Mouse (Mus musculus): ENCODE results near the gene Spry2. TPM values are rescaled to one million over a fixed set of nuclear protein-coding genes. Genes with fewer than 3 reads are reported as not detected.

Spry2 gene
- polyA plus RNA-seq, 1 experiment from 2014 or later: 53.3 TPM

DNA sequence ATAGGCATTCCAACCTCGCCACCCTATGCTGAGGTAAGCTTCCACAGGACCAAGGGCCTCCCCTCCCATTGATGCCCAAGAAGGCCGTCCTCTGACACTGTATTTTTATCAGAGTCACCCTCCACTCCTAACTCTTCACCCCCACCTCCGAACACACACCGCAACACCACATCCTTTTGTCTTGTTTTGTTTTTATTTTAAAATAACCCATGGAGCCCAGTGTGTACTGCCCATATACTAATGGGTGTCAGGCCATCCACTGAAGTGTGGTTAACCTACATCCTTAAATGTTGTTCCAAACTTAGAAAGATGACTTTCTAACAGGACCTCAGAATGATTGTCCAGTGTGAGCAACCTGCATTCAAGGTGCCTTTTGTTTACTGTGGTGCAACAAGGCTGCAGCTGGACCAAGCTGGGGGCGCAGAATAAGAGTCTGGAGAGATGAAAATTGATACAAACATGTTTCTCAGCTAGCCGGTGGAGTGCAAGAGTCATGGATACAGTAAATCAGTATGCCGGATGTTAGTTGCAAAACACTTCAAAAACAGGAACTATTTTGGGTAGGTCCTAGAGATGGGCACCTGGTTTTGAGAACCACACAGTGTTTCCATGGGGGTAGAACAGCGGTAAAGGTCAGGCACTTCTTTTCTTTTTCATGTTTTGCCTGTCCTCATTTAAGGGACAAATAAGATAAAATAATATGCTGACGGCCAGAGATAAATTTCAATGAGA, 9.8 kb downstream of the Spry2 start:
- Histone ChIP-seq H3K4me1 (replicated peaks) (0 out of 2 replicates have a peak, but pooled peaks cover 5% of the 10 kb centered on the region), H3K9me3 (no peaks in the 10 kb centered on the region), H3K9ac (no peak overlapping the region), H3K4me2 (replicated peaks) (no peak overlapping the region), H3K27me3 (replicated peaks) (no peaks in the 10 kb centered on the region), H3K27ac (no peak overlapping the region), H3K4me3 (replicated peaks) (no peak overlapping the region), H3K36me3 (0 out of 2 replicates have a peak, but pooled peaks cover 2% of the 10 kb centered on the region)
- no peak for ATAC-seq
- 89% methylated on average over 9 of the region's 9 CpGs for WGBS

- WGBS: 89% methylated on average over 6 of the region's 6 CpGs
- no peak overlapping the region for H3K4me3 ChIP-seq (replicated peaks)
- 0 out of 2 replicates have a peak, but pooled peaks cover under 1% of the 10 kb centered on the region for H3K4me1 ChIP-seq (replicated peaks)
- no peaks in the 10 kb centered on the region for H3K27me3 ChIP-seq (replicated peaks)
- ATAC-seq: no peak
- no peak overlapping the region for H3K9ac ChIP-seq
- no peak overlapping the region for H3K27ac ChIP-seq
- H3K36me3 ChIP-seq: 0 out of 2 replicates have a peak, but pooled peaks cover 2% of the 10 kb centered on the region
- no peaks in the 10 kb centered on the region for H3K9me3 ChIP-seq
- H3K4me2 ChIP-seq (replicated peaks): no peak overlapping the region
These were observed 11.4 kb downstream of the Spry2 start for GRCm38 (mm10) chr14:105885249-105885648.

DNA sequence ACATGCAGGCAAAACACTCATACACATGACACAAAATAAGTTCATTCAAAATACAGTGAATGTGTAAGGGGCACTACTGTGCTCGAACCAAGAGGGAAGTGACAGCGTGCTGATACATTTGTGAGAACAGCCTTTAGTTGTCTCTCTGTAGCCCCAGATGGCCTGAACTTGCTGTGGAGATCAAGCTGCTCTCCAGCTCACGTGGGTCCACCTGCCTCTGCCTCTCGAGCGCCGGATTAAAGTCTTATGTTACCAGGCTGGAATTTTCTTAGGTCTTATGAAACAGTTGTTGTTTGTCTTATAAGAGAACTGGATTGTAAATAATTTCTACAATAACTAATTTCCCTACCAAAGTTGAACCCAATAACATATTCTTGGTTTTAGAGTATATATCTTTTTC, 13.4 kb downstream of the Spry2 start:
- no peak overlapping the region for H3K4me2 ChIP-seq (replicated peaks)
- no peaks in the 10 kb centered on the region for H3K9me3 ChIP-seq
- no peaks in the 10 kb centered on the region for H3K36me3 ChIP-seq
- no peak overlapping the region for H3K9ac ChIP-seq
- 89% methylated on average over 6 of the region's 6 CpGs for WGBS
- H3K4me3 ChIP-seq (replicated peaks): no peak overlapping the region
- H3K4me1 ChIP-seq (replicated peaks): no peaks in the 10 kb centered on the region
- no peak overlapping the region for H3K27ac ChIP-seq
- H3K27me3 ChIP-seq (replicated peaks): no peaks in the 10 kb centered on the region
- no peak for ATAC-seq

GRCm38 (mm10) chr14:105878359-105878758, 18.3 kb downstream of the Spry2 start:
- no peak for ATAC-seq

DNA sequence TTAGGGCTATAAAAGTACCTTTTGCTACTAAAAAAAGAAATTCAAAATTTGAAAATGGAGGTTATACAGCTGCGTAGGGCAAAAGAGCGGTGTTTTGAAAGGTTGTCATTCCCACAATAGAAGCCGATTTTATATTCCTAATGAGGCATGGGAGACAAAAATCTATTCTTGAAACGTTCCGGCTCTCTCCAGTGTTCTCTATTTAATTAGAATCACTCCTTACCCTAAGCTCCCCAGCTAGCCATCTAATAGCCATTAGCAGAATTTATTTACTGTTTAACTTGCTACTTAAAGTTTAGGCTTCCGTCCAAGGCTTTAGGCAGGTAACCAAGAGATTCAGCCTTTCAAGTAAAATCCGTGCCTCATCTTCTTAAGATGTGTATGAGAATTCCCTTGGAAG, 20.2 kb downstream of the Spry2 start:
- H3K27ac ChIP-seq: no peak overlapping the region
- H3K4me1 ChIP-seq (replicated peaks): 0 out of 2 replicates have a peak, but pooled peaks cover 4% of the 10 kb centered on the region
- no peak overlapping the region for H3K4me3 ChIP-seq (replicated peaks)
- no peak overlapping the region for H3K9ac ChIP-seq
- 81% methylated on average over 7 of the region's 7 CpGs for WGBS
- no peak overlapping the region for H3K4me2 ChIP-seq (replicated peaks)
- no peak for ATAC-seq
- no peaks in the 10 kb centered on the region for H3K9me3 ChIP-seq
- H3K27me3 ChIP-seq (replicated peaks): no peaks in the 10 kb centered on the region
- H3K36me3 ChIP-seq: no peaks in the 10 kb centered on the region

More at GRCm38 (mm10) chr14:105878359-105878758, 18.3 kb downstream of the Spry2 start:
- WGBS: 84% methylated on average over 10 of the region's 10 CpGs
- Histone ChIP-seq H3K36me3 (no peaks in the 10 kb centered on the region), H3K4me3 (replicated peaks) (no peak overlapping the region), H3K27ac (no peak overlapping the region), H3K9me3 (no peaks in the 10 kb centered on the region), H3K4me2 (replicated peaks) (no peak overlapping the region), H3K27me3 (replicated peaks) (no peaks in the 10 kb centered on the region), H3K9ac (no peak overlapping the region), H3K4me1 (replicated peaks) (no peaks in the 10 kb centered on the region)

- peak; percentile 71 for ATAC-seq
- H3K4me1 ChIP-seq (replicated peaks): 0 out of 2 replicates have a peak, but pooled peaks cover 10% of the 10 kb centered on the region
- H3K9me3 ChIP-seq: no peaks in the 10 kb centered on the region
- H3K27ac ChIP-seq: peak overlapping the region; percentile 44; the same call in 1 of the 2 replicates
- H3K4me2 ChIP-seq (replicated peaks): peak overlapping the region; percentile 23; the same call in 1 of the 2 replicates
- H3K4me3 ChIP-seq (replicated peaks): no peak overlapping the region
- H3K36me3 ChIP-seq: no peaks in the 10 kb centered on the region
- H3K9ac ChIP-seq: no peak overlapping the region
- no peaks in the 10 kb centered on the region for H3K27me3 ChIP-seq (replicated peaks)
- WGBS: 40% methylated on average over 14 of the region's 14 CpGs
These were observed 26.2 kb downstream of the Spry2 start for GRCm38 (mm10) chr14:105870370-105870936.

DNA sequence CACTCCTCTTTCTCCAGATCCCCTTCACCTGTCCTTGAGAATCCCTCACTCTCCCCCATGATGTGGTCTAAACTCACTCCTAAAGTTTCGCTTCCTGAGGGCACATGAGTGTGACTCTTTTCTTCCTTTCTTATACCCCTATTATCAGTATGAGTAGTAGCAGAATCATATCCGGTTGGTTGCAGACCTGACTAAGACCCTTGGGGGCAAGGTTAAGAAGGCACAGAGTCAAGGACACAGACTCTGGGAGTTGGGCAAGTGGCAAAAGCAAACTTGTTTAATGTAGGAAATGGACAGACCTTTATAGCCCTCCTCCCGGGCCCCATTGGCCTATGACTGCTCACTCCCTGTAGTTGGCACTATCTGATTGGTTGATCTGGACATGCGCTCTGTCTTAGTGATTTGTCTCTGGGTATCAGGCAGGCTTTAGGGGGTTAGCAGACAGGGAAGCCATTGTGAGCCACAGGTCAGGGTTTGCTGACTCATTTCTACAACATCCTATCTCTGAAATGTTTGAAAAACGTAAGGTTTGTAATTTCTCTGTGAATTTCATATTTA, 31.2 kb downstream of the Spry2 start:
- Histone ChIP-seq H3K4me3 (replicated peaks) (no peak overlapping the region), H3K27me3 (replicated peaks) (no peaks in the 10 kb centered on the region), H3K36me3 (no peaks in the 10 kb centered on the region), H3K9me3 (no peaks in the 10 kb centered on the region), H3K9ac (no peak overlapping the region), H3K27ac (no peak overlapping the region), H3K4me1 (replicated peaks) (0 out of 2 replicates have a peak, but pooled peaks cover 4% of the 10 kb centered on the region), H3K4me2 (replicated peaks) (no peak overlapping the region)
- 88% methylated on average over 5 of the region's 5 CpGs for WGBS
- ATAC-seq: no peak

- no peaks in the 10 kb centered on the region for H3K9me3 ChIP-seq
- H3K4me1 ChIP-seq (replicated peaks): no peaks in the 10 kb centered on the region
- ATAC-seq: peak; percentile 35; the same call in 1 of the 2 replicates
- H3K27me3 ChIP-seq (replicated peaks): no peaks in the 10 kb centered on the region
- no peak overlapping the region for H3K4me2 ChIP-seq (replicated peaks)
- H3K36me3 ChIP-seq: no peaks in the 10 kb centered on the region
- WGBS: 71% methylated on average over 11 of the region's 11 CpGs
- H3K27ac ChIP-seq: no peak overlapping the region
- H3K4me3 ChIP-seq (replicated peaks): no peak overlapping the region
- H3K9ac ChIP-seq: no peak overlapping the region
These were observed 34.4 kb downstream of the Spry2 start for GRCm38 (mm10) chr14:105862199-105862598.

DNA sequence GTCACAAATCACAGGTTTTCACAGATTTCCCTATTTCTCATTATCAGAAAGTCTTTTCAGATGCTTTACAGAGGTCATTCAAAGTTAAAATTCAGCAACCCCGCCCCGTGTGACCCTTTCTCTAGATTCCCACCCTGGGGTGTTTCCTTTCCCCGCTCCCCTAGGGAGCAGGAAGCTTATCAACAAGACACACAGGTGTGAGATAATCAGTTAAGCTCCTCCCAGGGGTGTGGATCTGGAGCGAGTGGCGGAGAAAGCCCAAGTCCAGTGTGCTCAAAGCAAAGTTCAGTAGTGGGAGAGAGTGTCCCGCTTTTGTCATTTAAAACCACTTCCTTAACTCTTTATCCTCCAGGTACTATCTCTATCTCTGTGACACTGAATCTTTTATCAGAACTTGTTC, 35.7 kb downstream of the Spry2 start:
- Histone ChIP-seq H3K4me1 (replicated peaks) (no peaks in the 10 kb centered on the region), H3K27ac (no peak overlapping the region), H3K4me3 (replicated peaks) (no peak overlapping the region), H3K36me3 (no peaks in the 10 kb centered on the region), H3K9ac (no peak overlapping the region), H3K9me3 (no peaks in the 10 kb centered on the region), H3K27me3 (replicated peaks) (no peaks in the 10 kb centered on the region), H3K4me2 (replicated peaks) (no peak overlapping the region)
- ATAC-seq: peak; percentile 93
- 40% methylated on average over 6 of the region's 6 CpGs for WGBS

DNA sequence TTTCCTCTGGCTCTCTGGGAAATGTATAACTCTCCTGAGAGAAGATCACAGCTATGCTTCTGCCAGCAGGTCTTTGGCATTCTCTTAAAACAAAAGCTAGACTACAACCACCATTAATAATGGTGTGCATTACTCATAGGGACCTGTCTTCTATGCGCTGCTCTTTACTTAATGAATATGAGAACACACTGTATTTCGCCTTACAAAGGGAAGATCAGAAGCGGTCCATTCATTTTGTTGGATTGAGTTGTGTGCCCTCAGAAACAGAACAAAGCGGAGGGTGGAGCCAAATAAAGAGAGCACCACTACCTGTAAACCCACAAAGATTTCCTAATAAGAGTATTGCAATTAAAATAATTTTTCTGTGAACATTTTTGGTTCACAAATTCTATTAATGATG, 36.3 kb downstream of the Spry2 start:
- H3K27me3 ChIP-seq (replicated peaks): no peaks in the 10 kb centered on the region
- H3K9me3 ChIP-seq: no peaks in the 10 kb centered on the region
- H3K36me3 ChIP-seq: no peaks in the 10 kb centered on the region
- H3K4me2 ChIP-seq (replicated peaks): no peak overlapping the region
- H3K27ac ChIP-seq: no peak overlapping the region
- no peak for ATAC-seq
- no peaks in the 10 kb centered on the region for H3K4me1 ChIP-seq (replicated peaks)
- no peak overlapping the region for H3K9ac ChIP-seq
- H3K4me3 ChIP-seq (replicated peaks): no peak overlapping the region
- 91% methylated on average over 4 of the region's 4 CpGs for WGBS

- ATAC-seq: no peak
These were observed 36.7 kb downstream of the Spry2 start for GRCm38 (mm10) chr14:105859876-105860275.

GRCm38 (mm10) chr14:105859368-105859767, 37.3 kb downstream of the Spry2 start:
- no peak overlapping the region for H3K4me2 ChIP-seq (replicated peaks)
- WGBS: 42% methylated on average over 4 of the region's 4 CpGs
- ATAC-seq: no peak
- no peaks in the 10 kb centered on the region for H3K27me3 ChIP-seq (replicated peaks)
- no peak overlapping the region for H3K9ac ChIP-seq
- H3K4me1 ChIP-seq (replicated peaks): no peaks in the 10 kb centered on the region
- H3K9me3 ChIP-seq: no peaks in the 10 kb centered on the region
- H3K36me3 ChIP-seq: no peaks in the 10 kb centered on the region
- H3K4me3 ChIP-seq (replicated peaks): no peak overlapping the region
- H3K27ac ChIP-seq: no peak overlapping the region

More at GRCm38 (mm10) chr14:105859876-105860275, 36.7 kb downstream of the Spry2 start:
- Histone ChIP-seq H3K9me3 (no peaks in the 10 kb centered on the region), H3K4me3 (replicated peaks) (no peak overlapping the region), H3K36me3 (no peaks in the 10 kb centered on the region), H3K27me3 (replicated peaks) (no peaks in the 10 kb centered on the region), H3K4me2 (replicated peaks) (no peak overlapping the region), H3K9ac (no peak overlapping the region), H3K27ac (no peak overlapping the region), H3K4me1 (replicated peaks) (no peaks in the 10 kb centered on the region)
- 41% methylated on average over 2 of the region's 2 CpGs for WGBS
